Mouse (Mus musculus): ENCODE results near the gene Ninj1.

Ninj1 gene

DNA sequence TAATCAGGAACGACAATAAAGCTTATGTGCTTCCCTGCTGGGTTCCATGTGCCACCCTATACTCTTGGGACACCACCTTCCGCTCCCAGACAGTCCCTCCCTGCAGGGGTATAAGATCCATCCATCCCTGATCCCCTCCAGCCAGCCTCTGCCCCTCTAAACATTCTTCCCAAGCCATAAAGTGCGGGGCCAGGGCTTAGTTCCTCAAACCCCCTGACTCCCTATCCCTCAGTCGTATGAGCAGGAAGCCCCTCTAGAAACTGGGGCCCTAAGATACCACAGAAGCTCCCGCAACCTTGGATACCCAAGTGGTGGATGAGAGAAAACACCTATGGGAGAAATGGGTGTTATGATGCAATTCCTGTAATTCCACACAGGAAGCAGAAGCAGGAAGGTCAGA is 8.9 kb downstream of the Ninj1 start:
- DNase-seq (ENCODE audit: low read depth, low spot score): no peak

DNA sequence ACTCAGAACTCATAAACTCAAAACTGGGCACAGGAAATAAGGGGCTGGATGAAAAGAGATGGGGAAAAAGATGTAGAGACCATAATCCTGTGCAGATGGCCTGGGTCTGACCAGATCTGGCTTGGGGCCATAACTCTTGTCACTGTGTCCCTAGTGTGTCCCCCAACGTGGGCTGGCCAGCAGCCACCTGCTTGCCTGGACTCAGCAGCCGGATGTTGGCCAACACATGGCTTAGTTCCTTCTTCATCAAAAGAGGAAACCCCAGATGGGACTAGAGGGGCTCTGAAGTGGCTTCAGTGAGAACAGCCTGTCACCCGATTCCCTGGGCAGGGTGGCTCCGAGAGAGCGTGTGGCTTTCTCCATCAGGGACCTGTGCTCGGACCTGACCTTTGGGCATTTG is 9.5 kb downstream of the Ninj1 start:
- DNase-seq (ENCODE audit: low read depth, low spot score): peak; percentile 67

DNA sequence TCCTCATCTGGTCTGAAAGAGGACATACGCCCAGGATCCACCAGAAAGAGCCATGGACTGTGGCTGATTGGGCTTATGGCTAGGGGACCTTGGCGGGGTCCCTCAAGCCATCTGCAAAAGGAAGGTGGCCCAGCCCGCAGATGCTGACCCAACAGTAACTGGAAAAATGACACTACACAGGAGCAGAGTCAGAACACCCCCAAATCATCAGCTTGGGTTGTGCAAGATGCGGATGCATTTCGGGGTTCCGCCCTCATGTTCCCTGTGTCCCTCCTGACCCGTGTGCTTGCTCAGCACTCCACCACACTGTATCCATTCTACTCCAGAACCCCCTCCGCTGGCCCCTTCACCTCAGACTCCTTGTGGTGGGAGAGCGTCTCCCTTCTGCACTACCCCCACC is 11.4 kb downstream of the Ninj1 start:
- no peak for DNase-seq (ENCODE audit: low read depth, low spot score)

DNA sequence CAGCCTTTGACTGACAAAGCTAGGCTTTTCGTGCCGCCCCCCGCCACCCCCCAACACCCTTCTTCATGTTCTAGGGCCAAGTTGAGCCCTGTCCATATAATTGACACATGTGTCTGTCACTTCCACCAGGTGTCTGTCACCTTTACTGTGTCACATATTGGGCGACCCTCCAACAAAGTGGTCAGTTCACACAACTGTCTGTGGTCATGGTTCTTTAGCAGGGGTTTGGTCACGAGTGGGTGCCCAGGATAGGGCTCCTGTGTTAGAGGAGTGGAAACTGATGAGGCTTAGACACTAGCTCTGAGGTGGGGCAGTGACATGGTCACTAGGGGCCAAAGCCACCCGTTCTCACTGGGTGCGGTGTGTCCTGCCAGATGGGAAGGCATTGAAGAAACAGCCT is 12.6 kb downstream of the Ninj1 start:
- DNase-seq (ENCODE audit: low read depth, low spot score): no peak

DNA sequence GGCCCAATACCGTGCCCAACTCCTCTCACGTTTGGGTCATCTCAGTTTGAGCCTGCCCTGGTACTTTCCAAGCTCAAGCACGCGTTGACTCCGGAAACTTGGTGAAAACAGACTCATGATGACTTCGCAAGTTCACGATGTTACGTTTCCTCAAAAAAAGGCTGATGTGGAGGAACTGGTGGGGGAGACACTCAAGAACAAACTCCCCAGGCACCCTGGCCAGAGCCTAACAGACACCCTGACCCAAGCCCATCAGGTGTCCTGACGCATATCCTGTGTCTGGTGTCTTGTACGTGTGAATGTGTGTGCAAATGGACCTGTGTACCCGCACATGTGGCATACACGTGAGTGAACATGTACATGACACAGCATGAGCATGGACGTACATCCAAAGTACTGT is 13.4 kb downstream of the Ninj1 start:
- peak; percentile 39 for DNase-seq (ENCODE audit: low read depth, low spot score)

DNA sequence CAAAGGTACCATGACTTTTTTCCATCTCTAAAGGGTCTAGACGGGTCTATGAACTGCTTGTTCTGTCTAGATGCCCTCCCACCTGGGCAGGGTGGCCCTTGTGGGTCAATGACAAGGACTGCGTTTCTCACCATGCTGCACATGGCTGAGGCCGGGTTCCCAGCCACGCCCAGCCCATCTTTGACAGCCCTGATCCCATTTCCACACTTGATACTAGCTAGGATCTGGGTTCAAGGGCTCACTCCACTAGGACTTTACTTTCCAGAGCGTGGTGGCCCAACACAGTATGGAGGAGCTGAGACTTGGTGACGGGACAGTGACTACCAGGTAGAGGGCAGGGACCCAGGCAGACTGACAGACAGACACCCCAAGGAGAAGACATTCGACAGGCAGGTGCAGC is 15.3 kb downstream of the Ninj1 start:
- no peak for DNase-seq (ENCODE audit: low read depth, low spot score)

DNA sequence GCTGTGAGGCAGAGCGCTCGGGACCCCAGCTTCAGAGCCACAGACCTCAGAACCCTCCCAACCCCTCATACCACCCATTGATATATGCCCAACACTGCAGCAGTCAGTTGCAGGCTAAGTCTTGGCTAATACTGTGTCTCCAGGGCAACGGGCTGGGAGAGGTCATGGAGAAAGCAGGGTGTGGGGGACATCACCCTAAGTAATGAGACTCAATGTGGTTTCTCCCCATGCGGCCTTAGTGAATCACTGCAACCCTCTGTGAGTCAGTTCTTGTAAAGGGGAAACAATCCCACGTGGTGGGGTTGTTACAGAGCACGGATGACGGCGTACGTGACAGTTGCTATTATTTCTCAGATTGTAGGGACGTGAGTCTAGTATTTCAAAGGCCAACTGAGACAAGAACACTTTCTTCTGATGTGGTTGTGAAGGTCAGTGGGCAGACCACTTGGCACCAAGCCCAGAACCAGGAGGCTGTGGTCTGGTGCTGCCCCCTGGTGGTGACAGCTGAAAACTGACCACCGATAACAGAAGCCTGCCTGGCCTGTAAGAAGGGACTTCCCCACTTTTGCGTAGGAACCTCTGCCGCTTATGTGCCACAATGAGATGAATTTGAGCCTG is 18.2 kb downstream of the Ninj1 start:
- peak; percentile 80 for DNase-seq (ENCODE audit: low read depth, low spot score)

DNA sequence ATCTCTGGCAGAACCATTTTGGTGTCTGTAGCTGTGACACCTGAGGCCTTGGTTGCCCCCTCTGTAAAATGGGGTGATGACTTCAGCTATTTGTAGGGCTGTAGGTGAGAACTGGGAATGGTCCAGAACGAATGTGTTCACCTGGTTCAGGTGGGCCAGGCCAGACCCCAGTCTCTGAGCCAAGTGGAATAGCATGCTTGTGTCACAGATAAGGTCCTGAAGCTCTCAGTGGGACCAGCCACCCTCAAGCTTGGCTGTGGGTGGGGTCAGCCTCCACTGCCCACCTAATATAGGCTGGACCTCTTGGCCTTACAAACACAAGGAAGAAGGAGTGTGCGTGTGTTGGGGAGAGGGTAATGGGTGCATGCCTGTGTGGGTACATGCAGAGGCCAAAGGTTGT is 19.1 kb downstream of the Ninj1 start:
- no peak for DNase-seq (ENCODE audit: low read depth, low spot score)

DNA sequence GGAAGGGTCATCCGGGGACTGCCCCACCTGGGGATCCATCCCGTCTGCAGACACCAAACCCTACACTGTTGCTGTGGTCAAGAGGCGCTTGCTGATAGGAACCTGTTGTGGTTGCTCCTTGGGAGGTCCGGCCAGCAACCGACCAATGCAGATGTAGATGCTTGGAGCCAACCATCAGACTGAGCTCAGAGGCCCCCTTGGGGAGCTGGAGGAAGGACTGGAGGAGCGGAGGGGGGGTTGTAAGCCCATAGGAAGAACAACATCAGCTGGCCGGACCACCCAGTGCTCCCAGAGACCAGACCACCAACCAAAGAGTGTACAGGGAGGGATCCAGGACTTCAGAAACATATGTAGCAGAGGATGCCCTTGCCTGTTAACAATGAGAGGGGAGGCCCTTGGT is 22.0 kb downstream of the Ninj1 start:
- DNase-seq (ENCODE audit: low read depth, low spot score): no peak

DNA sequence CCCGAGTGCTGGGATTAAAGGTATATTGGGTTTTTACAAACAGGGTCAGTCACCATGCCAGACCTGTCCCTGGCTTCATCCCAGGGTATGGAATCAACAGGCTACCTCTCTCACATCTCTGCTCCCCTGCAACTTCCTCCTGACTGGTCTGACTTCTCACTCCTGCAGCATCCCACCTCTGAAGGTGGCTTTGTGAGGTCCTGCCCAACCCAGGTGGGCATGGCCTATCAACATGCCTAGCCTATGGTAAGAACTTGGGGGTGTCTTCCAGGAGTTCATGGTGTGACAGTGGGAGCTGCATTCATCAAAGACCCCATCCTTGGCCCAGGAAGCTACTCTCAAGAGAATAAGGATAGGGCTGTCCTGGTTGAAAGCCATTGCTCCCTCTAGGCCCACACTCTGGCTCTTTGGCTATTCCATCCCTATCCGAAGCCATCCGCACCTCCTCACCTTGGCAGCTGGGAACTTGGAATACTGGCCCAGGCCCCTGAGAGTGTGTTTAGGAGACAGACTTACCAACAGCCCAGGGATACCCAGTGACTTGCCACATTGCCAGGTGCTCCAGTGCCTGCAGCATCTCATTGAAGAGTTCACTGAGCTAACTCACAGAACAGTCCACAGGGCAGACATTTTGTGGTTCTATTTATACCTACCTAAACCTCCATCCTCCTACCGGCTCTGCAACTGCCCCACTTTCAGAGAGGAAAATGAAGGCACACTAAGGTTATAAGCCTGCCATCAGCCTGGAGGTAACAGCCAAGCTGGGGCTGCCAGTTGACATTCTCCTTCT is 25.6 kb downstream of the Ninj1 start:
- no peak for DNase-seq (ENCODE audit: low read depth, low spot score)

DNA sequence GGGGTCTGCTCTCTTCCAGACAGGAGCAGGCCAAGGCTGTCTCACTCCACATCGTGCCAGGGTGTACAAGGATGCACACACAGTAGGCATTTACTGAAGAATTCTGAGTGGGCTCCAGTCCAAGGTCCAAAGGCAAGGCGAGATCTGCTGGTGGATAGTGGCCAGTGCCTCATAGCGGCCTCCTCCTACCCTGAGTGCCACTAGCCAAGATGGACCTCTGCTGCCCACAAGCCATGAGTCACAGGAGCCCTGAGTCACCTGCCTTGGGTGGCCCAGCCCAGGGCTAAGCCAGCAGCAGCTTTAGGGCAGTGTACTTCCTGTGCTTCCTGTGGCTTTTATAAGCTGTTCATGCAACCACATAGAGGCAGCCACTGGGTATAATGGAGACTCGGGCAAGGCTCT is 26.2 kb downstream of the Ninj1 start:
- peak; percentile 63 for DNase-seq (ENCODE audit: low read depth, low spot score)

DNA sequence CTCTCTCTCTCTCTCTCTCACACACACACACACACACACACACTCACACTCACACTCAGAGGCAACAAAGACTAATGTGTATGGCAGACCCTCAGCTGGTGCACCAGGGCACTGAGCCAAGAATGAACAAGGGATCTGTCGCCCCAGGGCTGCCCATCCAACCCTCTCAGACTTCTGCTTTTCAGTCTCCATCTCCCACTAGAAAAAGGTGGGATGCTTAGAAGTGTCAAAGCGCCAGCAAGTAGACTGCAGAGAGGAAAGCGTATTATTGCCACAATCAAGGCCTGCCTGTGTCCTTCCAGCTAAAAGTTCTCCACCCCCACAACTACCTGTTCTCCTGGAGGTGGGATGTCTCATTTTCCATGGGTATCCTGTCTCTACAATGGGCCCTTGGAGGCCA is 27.2 kb downstream of the Ninj1 start:
- no peak for DNase-seq (ENCODE audit: low read depth, low spot score)

DNA sequence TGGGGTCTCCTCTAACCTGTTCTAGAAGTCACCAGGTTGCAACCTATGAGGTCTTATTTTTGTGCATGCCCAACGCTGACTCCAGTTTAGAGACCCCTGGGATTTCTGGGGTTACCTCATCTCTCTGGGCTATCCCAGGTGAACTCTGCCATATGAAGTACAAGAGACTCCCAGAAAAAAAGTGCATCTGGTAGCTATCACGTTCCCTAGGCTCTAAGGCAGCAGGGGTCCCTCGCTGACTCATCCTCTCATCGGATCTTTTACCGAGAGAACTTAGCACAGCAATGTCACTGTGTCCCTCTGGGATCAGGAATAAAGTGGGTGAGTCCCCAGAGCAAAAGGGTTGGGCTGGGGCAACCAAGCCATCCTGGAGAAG is 27.8 kb downstream of the Ninj1 start:
- no peak for DNase-seq (ENCODE audit: low read depth, low spot score)

DNA sequence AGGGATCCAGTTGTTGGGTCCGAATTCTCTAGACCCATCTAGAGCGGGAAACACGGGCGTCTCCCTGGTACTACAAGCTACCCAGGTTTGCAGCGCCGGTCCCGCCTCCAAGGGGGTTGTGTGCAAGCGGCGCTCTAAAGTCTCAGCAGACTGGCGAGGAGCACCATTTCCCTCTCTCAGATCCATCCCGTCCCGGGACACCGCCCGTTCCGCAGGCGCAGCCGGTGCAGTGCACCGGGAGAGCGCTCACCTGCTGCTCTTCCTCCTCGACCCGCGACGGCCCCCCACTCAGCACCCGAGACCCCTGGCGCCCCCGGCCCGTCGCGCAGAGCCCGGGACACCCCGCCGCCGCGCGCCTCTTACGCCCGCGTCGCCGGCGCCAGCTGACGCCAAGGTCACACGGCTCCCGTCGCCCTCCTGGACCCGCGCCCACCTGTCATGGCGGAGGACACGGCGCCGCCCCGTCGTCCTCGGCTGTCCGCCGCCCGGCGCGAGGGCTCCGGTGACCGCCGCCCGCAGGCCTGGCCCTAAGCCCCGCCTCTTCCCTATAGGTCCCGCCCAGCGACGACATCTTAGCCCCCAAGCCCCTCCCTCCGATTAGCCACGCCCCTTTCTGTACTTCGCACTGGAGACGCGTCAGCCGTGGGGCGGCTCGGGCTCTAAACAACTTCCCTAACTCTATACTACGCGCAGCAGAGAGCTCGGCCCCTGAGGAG is 28.4 kb downstream of the Ninj1 start, which contains the start of gene Card19:
TSS of gene Card19 (minus strand) at position 534 of the 716 bp plus-strand sequence.
- DNase-seq (ENCODE audit: low read depth, low spot score): peak; percentile 98

DNA sequence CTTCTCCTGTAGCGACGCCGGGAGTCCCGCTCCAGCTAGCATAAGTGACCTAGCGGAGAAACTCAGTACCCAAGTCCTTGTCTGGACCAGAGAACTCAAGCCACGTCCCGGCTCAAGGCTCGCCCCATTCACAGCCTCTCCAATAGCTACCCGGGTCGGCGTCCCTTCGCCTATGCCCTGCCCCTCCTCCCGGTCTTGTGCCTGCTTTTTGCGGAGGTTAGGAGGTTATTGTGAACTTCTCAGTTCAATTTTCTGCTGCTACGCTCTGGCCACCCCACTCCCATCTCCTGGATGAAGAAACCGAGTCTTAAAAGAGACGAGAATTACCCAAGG is 28.9 kb downstream of the Ninj1 start:
- DNase-seq (ENCODE audit: low read depth, low spot score): no peak

DNA sequence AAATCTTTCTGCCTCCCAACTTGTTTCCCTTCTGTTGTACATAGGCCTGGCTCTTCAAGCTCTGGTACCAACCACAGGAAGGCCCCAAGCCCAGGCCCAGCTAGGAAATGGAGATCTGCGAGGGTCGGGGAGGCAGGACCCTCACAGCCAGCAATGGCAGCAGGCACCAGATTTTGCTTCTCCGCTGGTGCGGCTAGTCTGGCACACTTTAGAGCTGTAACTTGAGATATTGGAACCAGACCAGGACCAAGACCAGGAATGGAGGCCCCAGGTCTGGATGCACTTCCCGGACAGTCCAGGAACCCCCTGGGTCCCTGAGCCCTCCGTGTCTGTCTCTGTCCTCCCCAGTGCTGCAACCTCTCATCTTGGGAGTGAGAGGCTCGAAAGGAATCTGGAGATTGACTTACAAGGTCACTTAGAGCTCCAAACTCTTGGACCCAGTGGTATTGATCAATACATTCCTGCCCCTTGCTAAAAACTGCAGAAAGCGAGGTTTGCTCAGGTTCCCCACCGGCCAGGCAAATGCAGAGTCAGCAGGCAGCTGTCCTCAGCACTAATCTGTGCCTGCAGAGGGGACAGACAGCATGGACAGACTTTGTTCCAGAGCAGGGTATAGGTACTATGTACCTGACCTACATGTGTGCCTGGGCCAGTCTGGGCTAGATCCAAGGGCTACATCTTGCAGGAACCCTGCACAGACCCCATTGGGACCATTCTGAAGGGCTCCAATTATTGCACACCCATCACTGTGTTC is 29.7 kb downstream of the Ninj1 start:
- peak; percentile 63 for DNase-seq (ENCODE audit: low read depth, low spot score)

DNA sequence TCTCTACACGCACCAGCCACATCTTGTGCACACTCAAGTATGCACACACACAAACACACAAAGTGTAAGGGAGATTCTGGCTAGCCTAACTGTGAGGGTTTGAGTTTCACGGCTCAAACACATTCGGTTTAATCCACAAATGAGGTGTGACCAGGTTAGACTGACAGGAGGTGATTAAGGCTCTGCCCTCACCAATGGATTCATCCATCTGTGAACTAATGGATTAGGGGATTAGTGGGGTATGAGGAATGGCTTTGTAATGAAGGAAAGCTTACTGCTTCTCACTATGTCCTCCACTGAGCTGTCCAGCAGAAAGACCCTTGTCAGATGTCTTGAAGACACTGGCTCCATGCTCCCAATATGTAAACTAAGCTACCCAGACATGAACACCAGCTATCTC is 31.4 kb downstream of the Ninj1 start:
- DNase-seq (ENCODE audit: low read depth, low spot score): no peak

DNA sequence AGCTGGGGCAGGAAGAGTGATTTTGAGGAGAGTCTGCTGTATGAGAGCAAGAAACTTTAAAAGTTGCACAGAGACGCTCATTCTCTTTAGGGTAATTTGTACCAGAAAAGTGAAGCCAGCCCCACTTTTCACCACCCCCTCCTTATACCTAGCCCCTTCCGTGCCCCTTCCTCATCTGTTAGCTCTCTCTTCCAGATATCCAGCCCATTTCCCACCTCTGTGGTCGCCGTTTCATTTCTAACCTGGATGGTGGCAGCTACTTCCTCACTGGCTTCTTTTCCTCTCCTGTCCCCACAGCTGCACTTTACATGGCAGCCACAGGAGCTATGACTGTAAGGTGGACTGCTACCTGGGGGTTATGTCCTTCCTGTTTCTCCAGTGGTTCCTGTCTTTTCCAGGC is 32.1 kb downstream of the Ninj1 start:
- DNase-seq (ENCODE audit: low read depth, low spot score): no peak

DNA sequence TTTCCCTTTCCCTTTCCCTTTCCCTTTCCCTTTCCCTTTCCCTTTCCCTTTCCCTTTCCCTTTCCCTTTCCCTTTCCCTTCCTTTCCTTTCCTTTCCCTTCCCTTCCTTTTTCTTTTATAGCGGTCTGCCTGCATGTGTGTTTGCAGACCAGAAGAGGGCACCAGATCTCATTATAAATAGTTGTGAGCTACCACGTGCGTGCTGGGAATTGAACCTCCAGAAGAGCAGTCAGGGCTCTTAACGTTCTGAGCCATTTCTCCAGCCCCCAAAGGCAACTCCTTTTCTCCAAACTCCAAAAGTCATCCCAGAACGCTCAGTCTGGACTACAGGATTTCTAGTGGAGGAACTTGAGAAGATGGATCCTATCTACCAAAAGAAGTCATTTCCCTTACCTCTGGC is 33.6 kb downstream of the Ninj1 start:
- DNase-seq (ENCODE audit: low read depth, low spot score): no peak

DNA sequence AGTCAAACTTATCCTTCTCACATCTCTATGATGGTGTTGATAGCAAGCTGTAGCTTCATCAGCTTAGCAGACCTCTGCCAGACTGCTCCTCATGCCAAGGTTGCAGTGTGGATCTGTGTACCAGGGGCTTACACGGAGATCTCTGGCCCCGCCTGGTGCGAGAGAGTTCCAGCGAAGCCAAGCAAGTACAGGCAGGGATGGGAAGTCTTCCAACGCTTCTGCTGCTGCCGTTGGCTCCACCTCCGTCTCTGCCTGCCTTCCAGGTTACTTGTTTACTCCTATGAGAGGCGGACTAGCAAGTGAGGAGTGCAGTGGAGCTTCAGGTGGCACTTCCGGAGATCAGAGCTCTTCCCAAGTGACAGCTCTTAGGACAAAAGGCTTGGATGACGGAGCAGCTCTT is 37.0 kb downstream of the Ninj1 start:
- DNase-seq (ENCODE audit: low read depth, low spot score): peak; percentile 70

DNA sequence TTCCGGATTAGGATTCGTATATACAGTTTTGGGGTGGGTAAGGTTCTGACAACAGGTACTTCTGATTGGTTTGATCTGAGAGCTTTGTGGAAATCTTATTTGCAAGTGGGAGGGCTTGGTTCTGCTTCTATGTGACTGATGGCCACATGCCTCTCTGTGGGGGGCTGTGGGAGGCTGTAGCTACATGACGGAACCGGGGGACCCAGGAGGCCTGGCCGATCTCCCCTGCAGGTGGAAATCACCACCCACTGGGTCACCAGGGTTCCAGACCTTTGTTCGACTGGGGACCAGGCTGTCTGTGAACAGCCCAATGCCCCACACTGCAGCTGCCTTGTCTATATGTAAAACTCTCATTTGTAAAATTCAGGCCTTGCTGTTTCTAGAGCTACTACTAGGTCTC is 37.4 kb downstream of the Ninj1 start:
- no peak for DNase-seq (ENCODE audit: low read depth, low spot score)

DNA sequence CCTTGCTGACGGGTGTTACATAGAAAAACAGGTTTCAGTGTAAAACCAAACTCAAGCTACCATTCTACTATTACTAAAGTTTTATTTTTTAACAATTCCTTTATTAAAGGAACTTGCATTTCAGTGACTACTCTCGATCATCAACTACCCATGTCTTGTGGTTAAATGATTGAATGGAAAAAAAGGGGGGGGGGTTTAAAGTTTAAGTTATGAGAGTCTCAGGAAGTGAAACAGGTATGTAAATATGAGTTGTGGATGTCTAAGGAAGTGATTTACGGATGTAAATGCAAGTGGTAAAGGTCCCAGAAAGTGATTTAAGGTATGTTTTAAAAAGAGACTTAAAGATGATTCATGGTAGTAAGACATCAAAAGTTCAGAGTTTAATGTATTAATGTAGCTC is 37.9 kb downstream of the Ninj1 start:
- DNase-seq (ENCODE audit: low read depth, low spot score): no peak

All from skeletal muscle tissue, adult 2 months (tissue).